ENCODE assay signal across 9 mouse cellular contexts in the genomic region with DNA sequence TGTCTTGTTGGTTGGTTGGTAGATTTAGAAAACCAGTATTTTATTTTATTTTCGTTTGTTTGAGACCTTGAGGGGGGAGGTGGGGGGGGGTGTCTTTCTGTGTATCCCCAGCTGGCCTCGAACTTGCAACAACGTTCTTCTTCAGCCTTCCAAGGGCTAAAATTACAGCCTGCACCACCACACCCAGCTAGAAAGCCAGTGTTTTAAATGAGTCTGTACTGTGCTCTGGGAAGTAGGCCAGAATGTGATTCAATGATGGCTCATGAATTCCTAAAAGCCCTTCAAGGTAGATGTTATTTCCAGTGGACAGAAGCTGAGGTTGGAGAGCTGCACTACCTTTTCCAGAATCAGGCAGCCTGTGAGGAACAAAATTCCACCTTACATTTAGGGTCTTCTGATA. TPM values are rescaled to one million over a fixed set of nuclear protein-coding genes. Genes with fewer than 3 reads are reported as not detected.
DNase-seq lines count a peak whose midpoint lies in the region; ATAC-seq and TF ChIP-seq lines count a peak whose summit lies in the region.
"Had no signal": no experiment of that assay in that cellular context is flagged by ENCODE, and none has a peak within 500 bp of the region (broad histone marks: within the 10 kb centered on the region; RNA-seq: fewer than 3 reads in every experiment).

No protein-coding gene starts in this region.

- intact Hi-C loops in heart, postnatal 36 days (cut with DNase I) = no loop called here

- peaks cover 17% of the 10 kb centered on the region; the same call in 1 of the 2 replicates for H3K4me1 ChIP-seq in heart, postnatal 0 days (ENCODE audit: control insufficient read depth, insufficient read depth)
- peaks cover 73% of the 10 kb centered on the region for H3K4me1 ChIP-seq in G1E (ENCODE audit: insufficient read depth, low read depth, low read length)
- peaks cover 42% of the 10 kb centered on the region for H3K4me1 ChIP-seq in embryonic facial prominence, embryonic 13.5 days
- H3K4me1 ChIP-seq in liver, embryonic 14.5 days (replicated peaks; ENCODE audit: control insufficient read depth in 2 of 2, insufficient read depth in 2 of 2, low read length in 1 of 2) = peaks cover 35 to 43% of the 10 kb centered on the region in 2 experiments

- no peaks in the 10 kb centered on the region for H3K9me3 ChIP-seq in heart, postnatal 0 days (replicated peaks; ENCODE audit: control insufficient read depth, low read length)
- H3K9me3 ChIP-seq in G1E (replicated peaks) = no peaks in the 10 kb centered on the region
- H3K9me3 ChIP-seq in embryonic facial prominence, embryonic 13.5 days = no peaks in the 10 kb centered on the region
- no peaks in the 10 kb centered on the region for H3K9me3 ChIP-seq in liver, embryonic 14.5 days (ENCODE audit: control insufficient read depth, low read length)

- ATAC-seq in heart, postnatal 0 days (ENCODE audit: insufficient read depth, low read depth) = no peak
- ATAC-seq in G1E (ENCODE audit: extremely low read depth, insufficient number of reproducible peaks, low FRiP score, poor library complexity, severe bottlenecking) = no peak
- no peak for ATAC-seq in embryonic facial prominence, embryonic 13.5 days (ENCODE audit: insufficient number of reproducible peaks, insufficient read depth, low FRiP score, low TSS enrichment, low read depth)
- ATAC-seq in liver, embryonic 14.5 days (ENCODE audit: insufficient read depth) = no peak

- no peak overlapping the region for H3K4me3 ChIP-seq in heart, postnatal 0 days (ENCODE audit: low read depth, low read length)
- peak overlapping the region; percentile 66; the same call in 1 of the 2 replicates for H3K4me3 ChIP-seq in G1E (ENCODE audit: low read depth, low read length)
- H3K4me3 ChIP-seq in embryonic facial prominence, embryonic 13.5 days = peak overlapping the region; percentile 88; the same call in 1 of the 2 replicates
- H3K4me3 ChIP-seq in liver, embryonic 14.5 days (ENCODE audit: insufficient read depth in 1 of 2, low read depth in 2 of 2, low read length in 2 of 2) = peak overlapping the region in 1 of 2 experiments; percentile 97; a peak in 3 of 4 replicates

- H3K36me3 ChIP-seq in heart, postnatal 0 days (replicated peaks; ENCODE audit: control insufficient read depth, insufficient read depth, low read length) = peaks cover 5% of the 10 kb centered on the region; the same call in 1 of the 2 replicates
- peaks cover 38% of the 10 kb centered on the region for H3K36me3 ChIP-seq in G1E (replicated peaks)
- peaks cover 13% of the 10 kb centered on the region for H3K36me3 ChIP-seq in embryonic facial prominence, embryonic 13.5 days
- peaks cover 1% of the 10 kb centered on the region for H3K36me3 ChIP-seq in liver, embryonic 14.5 days (replicated peaks; ENCODE audit: control insufficient read depth, insufficient read depth, low read depth)

- H3K9ac ChIP-seq in heart, postnatal 0 days (replicated peaks; ENCODE audit: low read depth, low read length) = no peak overlapping the region
- no peak overlapping the region for H3K9ac ChIP-seq in embryonic facial prominence, embryonic 13.5 days
- H3K9ac ChIP-seq in liver, embryonic 14.5 days (replicated peaks) = peak overlapping the region; percentile 95

- no peak for TF ChIP-seq CTCF in heart, postnatal 0 days (IDR thresholded peaks at IDR 0.05; ENCODE audit: low read depth)
- no peak for TF ChIP-seq CTCF in G1E (IDR thresholded peaks at IDR 0.05; ENCODE audit: low read depth, low read length)
- no peak for TF ChIP-seq CTCF in liver, embryonic 14.5 days (IDR thresholded peaks at IDR 0.05; ENCODE audit: low read depth)

- TF ChIP-seq EP300 in heart, postnatal 0 days (IDR thresholded peaks at IDR 0.05; ENCODE audit: low read depth) = no peak
- no peak for TF ChIP-seq EP300 in liver, embryonic 14.5 days (IDR thresholded peaks at IDR 0.05; ENCODE audit: low read depth)

- no peaks in the 10 kb centered on the region for H3K27me3 ChIP-seq in heart, postnatal 0 days (ENCODE audit: control insufficient read depth, insufficient read depth, low read length)
- peaks cover 5% of the 10 kb centered on the region; the same call in 1 of the 2 replicates for H3K27me3 ChIP-seq in G1E (ENCODE audit: insufficient read depth, low read length)
- H3K27me3 ChIP-seq in embryonic facial prominence, embryonic 13.5 days = no peaks in the 10 kb centered on the region
- no peaks in the 10 kb centered on the region for H3K27me3 ChIP-seq in liver, embryonic 14.5 days (ENCODE audit: control insufficient read depth, insufficient read depth, low read length)

- DNase-seq in heart, postnatal 0 days (ENCODE audit: low spot score) = no peak
- no peak for DNase-seq in heart, postnatal 36 days
- DNase-seq in G1E (ENCODE audit: low spot score) = no peak
- no peak for DNase-seq in liver, embryonic 14.5 days (ENCODE audit: low read depth in 3 of 3, low spot score in 3 of 3)
- no peak for DNase-seq in gastrocnemius, adult 18-20 months (ENCODE audit: low spot score)
- no peak for DNase-seq in retina, postnatal 1 day
- DNase-seq in gastrocnemius, adult 8-10 months (ENCODE audit: low spot score in 2 of 2) = no peak
- DNase-seq: right cerebral cortex, postnatal 25 days had no signal

- no peak overlapping the region for H3K4me2 ChIP-seq in heart, postnatal 0 days (ENCODE audit: low read depth, low read length)
- H3K4me2 ChIP-seq in embryonic facial prominence, embryonic 13.5 days = peak overlapping the region; percentile 63
- H3K4me2 ChIP-seq in liver, embryonic 14.5 days (ENCODE audit: low read depth) = peak overlapping the region; percentile 96

- WGBS in heart, postnatal 0 days = 61% methylated on average over 3 of the region's 3 CpGs
- 64% methylated on average over 3 of the region's 3 CpGs for WGBS in embryonic facial prominence, embryonic 13.5 days
- WGBS in liver, embryonic 14.5 days (ENCODE audit: insufficient replicate concordance) = 45% methylated on average over 3 of the region's 3 CpGs

- H3K27ac ChIP-seq in heart, postnatal 0 days (ENCODE audit: low read depth) = peak overlapping the region; percentile 86
- H3K27ac ChIP-seq in embryonic facial prominence, embryonic 13.5 days = no peak overlapping the region; the same call in 1 of the 2 replicates
- peak overlapping the region; percentile 94 for H3K27ac ChIP-seq in liver, embryonic 14.5 days

RNA-seq across cellular contexts. Expression of a gene that starts 2.0 kb away (rescaled TPM):
- 1.6 and 1.7 TPM in 2 replicates for total RNA-seq in heart, postnatal 0 days (2014; rRNA removed; ENCODE audit: low replicate concordance)
- polyA plus RNA-seq in heart, postnatal 0 days (2015; fragmentation: Nextera tagmentation; extraction: Ambion mirVana) = 4.2 and 4.9 TPM in 2 replicates
- total RNA-seq in heart, postnatal 36 days (2021) = 1 to 10 TPM; 2.0 to 2.1 TPM
- 6.1 and 12.7 TPM in 2 replicates for total RNA-seq in G1E (2014; fragmentation: Nextera tagmentation)
- 8.6 and 9.0 TPM in 2 replicates for total RNA-seq in G1E (2017)
- polyA plus RNA-seq in G1E (2012) = 11.7 and 13.7 TPM in 2 replicates
- 15.0 and 16.2 TPM in 2 replicates for polyA plus RNA-seq in embryonic facial prominence, embryonic 13.5 days (2015; fragmentation: Nextera tagmentation; extraction: Ambion mirVana)
- 2.2 and 3.5 TPM in 2 replicates for polyA plus RNA-seq in liver, embryonic 14.5 days (2012; rRNA removed)
- polyA plus RNA-seq in liver, embryonic 14.5 days (2014; fragmentation: Nextera tagmentation; extraction: Ambion mirVana) = 3.4 and 4.4 TPM in 2 replicates
- 1 to 10 TPM; 3.3 to 4.4 TPM for total RNA-seq in gastrocnemius, adult 18-20 months (2021)
- total RNA-seq in gastrocnemius, adult 8-10 months (2022) = 1 to 10 TPM; 1.7 to 4.0 (median 2.8) TPM

RNA-seq across cellular contexts. Expression of a gene that starts 18.2 kb away (rescaled TPM):
- 9.0 and 11.0 TPM in 2 replicates for total RNA-seq in heart, postnatal 0 days (2014; rRNA removed; ENCODE audit: low replicate concordance)
- polyA plus RNA-seq in heart, postnatal 0 days (2015; fragmentation: Nextera tagmentation; extraction: Ambion mirVana) = 3.2 and 3.3 TPM in 2 replicates
- 10 to 100 TPM; 18.0 to 20.5 TPM for total RNA-seq in heart, postnatal 36 days (2021)
- 13.2 and 16.6 TPM in 2 replicates for total RNA-seq in G1E (2014; fragmentation: Nextera tagmentation)
- 36.7 and 39.4 TPM in 2 replicates for total RNA-seq in G1E (2017)
- 21.2 and 25.7 TPM in 2 replicates for polyA plus RNA-seq in G1E (2012)
- polyA plus RNA-seq in embryonic facial prominence, embryonic 13.5 days (2015; fragmentation: Nextera tagmentation; extraction: Ambion mirVana) = 5.2 and 6.9 TPM in 2 replicates
- polyA plus RNA-seq in liver, embryonic 14.5 days (2012; rRNA removed) = 8.4 and 11.4 TPM in 2 replicates
- polyA plus RNA-seq in liver, embryonic 14.5 days (2014; fragmentation: Nextera tagmentation; extraction: Ambion mirVana) = 2.4 and 2.6 TPM in 2 replicates
- 10 to 100 TPM; 23.3 to 23.6 TPM for total RNA-seq in gastrocnemius, adult 18-20 months (2021)
- total RNA-seq in gastrocnemius, adult 8-10 months (2022) = 10 to 100 TPM; 15.1 to 25.6 (median 18.7) TPM

RNA-seq across cellular contexts. Expression of a gene that starts 32.7 kb away (rescaled TPM):
- 16.3 and 20.0 TPM in 2 replicates for total RNA-seq in heart, postnatal 0 days (2014; rRNA removed; ENCODE audit: low replicate concordance)
- 21.6 and 22.2 TPM in 2 replicates for polyA plus RNA-seq in heart, postnatal 0 days (2015; fragmentation: Nextera tagmentation; extraction: Ambion mirVana)
- total RNA-seq in heart, postnatal 36 days (2021) = 10 to 100 TPM; 37.4 to 41.4 TPM
- total RNA-seq in G1E (2014; fragmentation: Nextera tagmentation) = 16.9 and 32.7 TPM in 2 replicates
- total RNA-seq in G1E (2017) = 11.9 and 19.2 TPM in 2 replicates
- 22.1 and 23.2 TPM in 2 replicates for polyA plus RNA-seq in G1E (2012)
- polyA plus RNA-seq in embryonic facial prominence, embryonic 13.5 days (2015; fragmentation: Nextera tagmentation; extraction: Ambion mirVana) = 16.6 and 17.4 TPM in 2 replicates
- polyA plus RNA-seq in liver, embryonic 14.5 days (2012; rRNA removed) = 22.2 and 27.3 TPM in 2 replicates
- 49.7 and 63.2 TPM in 2 replicates for polyA plus RNA-seq in liver, embryonic 14.5 days (2014; fragmentation: Nextera tagmentation; extraction: Ambion mirVana)
- total RNA-seq in gastrocnemius, adult 18-20 months (2021) = 10 to 100 TPM; 36.1 to 38.9 TPM
- 10 to 100 TPM; 25.6 to 46.5 (median 41.0) TPM for total RNA-seq in gastrocnemius, adult 8-10 months (2022)

RNA-seq across cellular contexts. Expression of a gene that starts 32.8 kb away (rescaled TPM):
- total RNA-seq in heart, postnatal 0 days (2014; rRNA removed; ENCODE audit: low replicate concordance) = 27.0 and 38.9 TPM in 2 replicates
- 14.5 and 16.3 TPM in 2 replicates for polyA plus RNA-seq in heart, postnatal 0 days (2015; fragmentation: Nextera tagmentation; extraction: Ambion mirVana)
- total RNA-seq in heart, postnatal 36 days (2021) = 10 to 100 TPM; 16.1 to 18.3 TPM
- total RNA-seq in G1E (2014; fragmentation: Nextera tagmentation) (not detected in 2 replicates), G1E (2017) (0.06 and 0.11 TPM in 2 replicates)
- polyA plus RNA-seq in G1E (2012) = not detected in 2 replicates
- polyA plus RNA-seq in embryonic facial prominence, embryonic 13.5 days (2015; fragmentation: Nextera tagmentation; extraction: Ambion mirVana) = 5.3 and 7.2 TPM in 2 replicates
- polyA plus RNA-seq in liver, embryonic 14.5 days (2012; rRNA removed) = 0.31 and 0.36 TPM in 2 replicates
- 0.06 and 0.29 TPM in 2 replicates for polyA plus RNA-seq in liver, embryonic 14.5 days (2014; fragmentation: Nextera tagmentation; extraction: Ambion mirVana)
- 1 to 10 TPM; 6.9 to 9.4 TPM for total RNA-seq in gastrocnemius, adult 18-20 months (2021)
- 1 to 10 TPM; 5.0 to 5.9 (median 5.5) TPM for total RNA-seq in gastrocnemius, adult 8-10 months (2022)

RNA-seq across cellular contexts. Expression of a gene that starts 36.7 kb away (rescaled TPM):
- 2.2 and 3.4 TPM in 2 replicates for total RNA-seq in heart, postnatal 0 days (2014; rRNA removed; ENCODE audit: low replicate concordance)
- 0.91 and 1.1 TPM in 2 replicates for polyA plus RNA-seq in heart, postnatal 0 days (2015; fragmentation: Nextera tagmentation; extraction: Ambion mirVana)
- total RNA-seq in heart, postnatal 36 days (2021) = 10 to 100 TPM; 12.4 to 20.9 TPM
- total RNA-seq in G1E (2014; fragmentation: Nextera tagmentation) (2.7 TPM in 1 of 2 replicates, not detected in the other), G1E (2017) (0.23 TPM in 1 of 2 replicates, not detected in the other)
- polyA plus RNA-seq in G1E (2012) = 0.02 and 0.07 TPM in 2 replicates
- 1.7 and 2.4 TPM in 2 replicates for polyA plus RNA-seq in embryonic facial prominence, embryonic 13.5 days (2015; fragmentation: Nextera tagmentation; extraction: Ambion mirVana)
- 2.3 and 3.5 TPM in 2 replicates for polyA plus RNA-seq in liver, embryonic 14.5 days (2012; rRNA removed)
- 2.3 and 3.5 TPM in 2 replicates for polyA plus RNA-seq in liver, embryonic 14.5 days (2014; fragmentation: Nextera tagmentation; extraction: Ambion mirVana)
- 1 to 10 TPM; 5.1 to 8.1 TPM for total RNA-seq in gastrocnemius, adult 18-20 months (2021)
- 1 to 10 TPM; 2.2 to 3.9 (median 3.5) TPM for total RNA-seq in gastrocnemius, adult 8-10 months (2022)
